Mouse (Mus musculus) mouse embryonic stem cell (cell line): ENCODE data around the gene Sgsh.
"Not testable (repeated sequence)": the region's sequence is repeated elsewhere in the genome, so short reads cannot be mapped to it uniquely, and the experiment has no call there.

Source experiments
- in situ Hi-C, 2 experiments: fragments of 300-500 bp; cut with MboI; formaldehyde crosslinking; loops; 1 replicate in 1 of 2; 3 replicates in 1 of 2; pipeline ENCODE4 v1.14.3; 2019 to 2020; ENCODE audit warnings: low sequenced_read_pairs in 2 of 2, low pct_unique_long_range_greater_than_20kb in 1 of 2, mixed read lengths in 1 of 2; ENCODE audit not compliant: unreplicated experiment in 1 of 2

Sgsh gene

GRCm38 (mm10) chr11:119355443-119356385 is at the start of gene Sgsh, which contains the start of gene Slc26a11:
Sgsh (minus strand) TSS chr11:119355536.
Slc26a11 (plus strand) TSS chr11:119355557.
- in situ Hi-C loops: no loop called here

DNA sequence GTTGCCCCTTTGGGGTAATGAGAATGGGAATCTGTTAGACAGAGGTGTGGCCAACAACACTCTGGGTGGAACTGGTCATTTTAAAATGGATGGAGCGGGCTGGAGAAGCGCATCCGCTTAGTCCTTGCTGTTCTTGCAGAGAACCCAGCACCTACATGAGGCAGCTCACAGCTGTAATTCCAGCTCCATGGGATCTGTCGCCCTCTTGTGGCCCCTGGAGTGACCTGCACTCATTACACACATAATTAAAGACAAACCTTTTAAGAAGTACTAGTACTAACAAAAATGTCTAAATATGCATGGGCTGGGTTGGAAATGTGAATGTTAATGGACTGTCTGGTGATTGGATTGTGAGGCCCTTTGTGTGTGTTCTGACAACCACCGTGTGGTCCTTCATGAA is 49.3 kb upstream of the Sgsh start:
- in situ Hi-C loops: loop anchor here (10.0 kb wide), 2 partner anchors 60 to 70 kb away; no protein-coding TSS in a partner anchor

DNA sequence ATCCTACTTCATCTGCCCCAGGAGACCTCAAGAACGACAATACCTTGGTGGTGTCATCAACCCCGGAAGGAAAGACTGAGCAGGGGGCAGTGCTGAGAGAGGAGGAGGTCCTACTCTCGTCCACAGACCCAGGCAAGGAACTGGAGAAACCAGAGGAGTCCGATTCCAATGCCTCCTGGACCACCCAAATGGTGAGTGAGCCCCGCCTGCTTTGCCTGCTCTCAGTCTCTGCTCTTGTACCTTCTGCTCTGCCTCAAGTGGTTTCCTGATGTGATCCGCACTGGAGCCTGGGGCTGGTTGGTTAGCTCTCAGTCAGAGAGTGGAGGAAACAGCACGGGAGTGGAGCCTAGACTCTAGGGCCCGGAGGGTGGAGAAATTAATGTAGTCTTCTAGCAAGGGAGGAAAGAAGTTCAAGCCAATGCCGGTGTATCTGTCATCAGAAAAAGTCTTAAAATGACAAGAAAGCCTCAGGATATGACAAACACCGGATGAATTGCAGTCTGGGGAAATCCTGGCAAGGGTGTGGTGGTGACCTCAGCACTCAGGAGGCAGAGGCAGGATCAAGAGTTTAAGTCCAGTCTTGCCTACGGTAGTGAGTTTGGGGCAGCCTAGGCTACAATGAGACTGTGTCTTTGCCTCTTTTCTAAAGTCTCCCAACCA is 47.3 kb upstream of the Sgsh start:
- in situ Hi-C loops: loop anchor here (10.0 kb wide), 2 partner anchors 58 to 68 kb away; no protein-coding TSS in a partner anchor

DNA sequence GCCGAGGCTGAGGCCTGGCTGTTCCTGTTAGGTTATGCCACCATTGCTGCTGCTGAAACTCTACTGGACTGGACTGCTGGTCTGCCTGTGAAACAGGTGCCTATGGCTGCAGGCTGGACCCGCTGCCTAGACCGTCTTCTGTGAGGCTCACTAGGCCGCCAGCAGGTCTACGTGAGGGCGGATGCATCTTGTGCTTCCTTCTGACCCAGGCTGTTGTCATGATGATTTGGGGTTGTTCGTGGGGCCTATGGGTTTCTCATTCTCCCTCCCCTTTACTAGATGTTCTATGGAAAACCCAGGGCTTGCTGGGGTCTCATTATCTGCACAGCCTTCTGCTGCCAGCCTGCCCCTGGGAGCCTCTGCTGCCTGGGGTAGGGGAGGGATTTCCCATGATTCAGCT is 41.1 kb upstream of the Sgsh start:
- in situ Hi-C loops: no loop called here

- in situ Hi-C loops: no loop called here
Observed at GRCm38 (mm10) chr11:119395931-119396330, 40.6 kb upstream of the Sgsh start.

- in situ Hi-C loops: no loop called here
Observed at GRCm38 (mm10) chr11:119395394-119395793, 40.1 kb upstream of the Sgsh start.

- in situ Hi-C loops: no loop called here
Observed at GRCm38 (mm10) chr11:119394210-119394609, 38.9 kb upstream of the Sgsh start.

DNA sequence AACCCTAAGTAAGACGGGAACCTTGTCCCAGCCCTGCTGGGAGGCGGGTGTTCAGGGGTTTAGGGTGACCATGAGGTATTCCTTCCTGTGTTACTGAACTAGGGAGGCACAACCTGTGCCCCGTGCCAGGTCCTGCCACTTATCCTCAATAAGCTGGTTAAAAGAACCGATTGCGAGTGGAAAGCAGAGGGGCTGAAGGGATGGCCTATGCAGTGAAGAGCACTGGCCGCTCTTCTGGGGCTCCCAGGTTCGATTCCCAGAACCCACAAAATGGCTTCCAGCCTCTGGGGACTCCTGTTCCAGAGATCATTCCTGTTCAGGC is 38.1 kb upstream of the Sgsh start:
- in situ Hi-C loops: no loop called here

DNA sequence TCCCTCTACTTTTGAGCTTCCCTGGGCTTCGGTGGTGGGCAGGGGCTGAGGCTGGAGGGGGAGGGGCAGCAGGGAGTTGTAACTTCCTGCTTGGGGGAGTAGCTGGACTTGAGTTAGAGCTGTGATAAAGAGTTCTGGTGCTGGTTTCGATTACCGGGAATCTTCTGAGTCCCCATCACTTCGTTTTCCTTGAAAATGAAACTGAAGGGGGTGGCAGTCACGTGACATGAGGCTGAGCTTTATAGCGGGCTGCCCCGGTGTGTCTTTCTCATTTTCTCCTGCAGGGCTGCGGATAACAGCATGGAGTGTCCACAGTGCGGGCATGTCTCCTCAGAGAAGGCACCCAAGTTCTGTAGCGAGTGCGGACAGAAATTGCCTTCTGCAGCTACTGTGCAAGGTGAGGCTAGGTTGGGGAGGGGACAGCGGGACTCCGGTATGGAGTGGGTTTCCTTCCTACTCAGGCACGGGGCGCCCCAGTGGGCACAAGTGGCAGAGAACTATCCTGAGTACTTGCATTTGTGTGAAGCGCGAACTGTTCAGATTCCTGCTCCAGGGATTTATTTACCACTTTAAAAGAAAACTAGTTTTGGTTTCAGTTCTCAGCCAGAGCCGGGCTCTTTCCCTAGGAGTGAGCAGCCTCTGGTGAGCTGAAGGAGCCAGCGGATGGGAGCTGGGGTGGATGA is 37.6 kb upstream of the Sgsh start, which contains the start of gene Rnf213:
Gene Rnf213 (plus strand): TSS at position 301 of the 683 bp plus-strand sequence.
- in situ Hi-C loops: no loop called here

DNA sequence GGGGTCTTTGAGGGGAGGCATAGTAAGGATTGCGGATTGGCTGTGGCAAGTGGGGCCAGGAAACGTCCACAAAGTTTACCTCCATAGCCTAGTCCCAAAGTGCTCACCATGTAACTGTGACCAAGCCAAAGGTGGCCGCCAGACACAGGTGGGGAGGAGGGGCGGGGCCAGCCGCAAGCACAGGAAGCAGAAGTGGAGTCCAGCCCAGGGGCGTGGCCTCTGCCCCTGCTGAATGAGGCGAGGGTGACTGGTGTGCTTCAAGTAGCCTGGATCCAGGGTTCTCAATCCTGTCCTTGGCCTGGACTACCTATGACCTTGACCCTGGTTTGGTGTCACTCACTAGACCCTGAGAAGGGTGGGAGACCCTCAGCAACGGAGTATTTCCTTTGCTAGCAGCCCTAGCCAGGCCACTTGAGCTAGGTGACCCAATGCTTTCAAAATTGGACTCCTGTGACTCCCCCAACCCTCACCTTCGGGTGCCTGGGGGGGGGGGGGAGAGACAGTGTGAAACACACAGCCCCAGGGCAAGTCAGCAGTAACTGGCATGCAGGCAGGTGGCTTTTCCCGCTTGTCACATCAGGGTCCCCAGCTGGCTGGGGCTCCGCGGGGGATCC is 36.8 kb upstream of the Sgsh start:
- in situ Hi-C loops: no loop called here

- in situ Hi-C loops: no loop called here
Observed at GRCm38 (mm10) chr11:119391386-119392000, 36.2 kb upstream of the Sgsh start.

DNA sequence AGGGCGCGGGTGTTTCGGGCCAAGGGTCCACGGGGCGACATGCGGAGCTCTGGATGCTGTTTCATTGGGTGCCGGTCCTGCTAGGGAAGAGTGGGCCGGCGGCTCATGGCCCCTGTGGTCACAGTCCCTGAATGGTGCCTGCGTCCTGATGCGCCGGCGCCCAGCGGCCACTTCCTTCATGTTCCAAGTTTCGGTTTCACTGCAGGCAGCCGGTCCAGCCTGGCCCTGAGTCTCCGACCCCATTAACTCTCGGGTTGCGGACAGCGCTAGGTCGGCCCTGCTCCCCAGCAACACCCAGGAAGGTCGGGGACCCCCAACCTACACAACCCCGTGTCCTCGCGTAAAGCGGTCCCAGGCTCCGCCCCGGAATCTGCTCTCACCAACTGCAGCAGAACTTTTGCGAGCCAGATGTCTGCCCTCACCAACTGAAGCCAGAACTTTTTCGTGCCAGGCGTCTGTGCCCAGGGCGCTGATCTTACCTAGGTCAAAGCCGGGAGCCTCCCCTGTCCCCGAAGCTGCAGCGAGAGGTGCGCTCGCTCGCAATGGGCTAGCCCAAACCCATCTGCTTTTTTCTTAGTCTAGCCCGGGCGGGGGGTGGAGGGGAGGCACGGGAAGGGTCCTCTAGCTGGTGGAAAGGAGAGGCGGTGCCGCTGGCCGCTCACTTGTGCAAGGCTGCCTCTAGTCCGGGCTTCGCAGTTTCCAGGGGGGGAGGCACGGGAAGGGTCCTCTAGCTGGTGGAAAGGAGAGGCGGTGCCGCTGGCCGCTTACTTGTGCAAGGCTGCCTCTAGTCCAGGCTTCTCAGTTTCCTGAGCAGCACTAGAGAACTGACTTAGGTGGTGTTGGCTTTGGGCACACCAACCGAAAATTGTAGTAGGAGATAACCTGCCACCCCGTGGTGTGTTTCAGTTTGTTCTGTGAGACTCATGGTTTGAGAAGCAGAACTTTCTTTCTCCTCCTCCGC is 35.2 kb upstream of the Sgsh start:
- in situ Hi-C loops: no loop called here

GRCm38 (mm10) chr11:119389851-119390270 is 34.5 kb upstream of the Sgsh start:
- in situ Hi-C loops: no loop called here

GRCm38 (mm10) chr11:119387273-119387672 is 31.9 kb upstream of the Sgsh start:
- in situ Hi-C loops: not testable (repeated sequence)

DNA sequence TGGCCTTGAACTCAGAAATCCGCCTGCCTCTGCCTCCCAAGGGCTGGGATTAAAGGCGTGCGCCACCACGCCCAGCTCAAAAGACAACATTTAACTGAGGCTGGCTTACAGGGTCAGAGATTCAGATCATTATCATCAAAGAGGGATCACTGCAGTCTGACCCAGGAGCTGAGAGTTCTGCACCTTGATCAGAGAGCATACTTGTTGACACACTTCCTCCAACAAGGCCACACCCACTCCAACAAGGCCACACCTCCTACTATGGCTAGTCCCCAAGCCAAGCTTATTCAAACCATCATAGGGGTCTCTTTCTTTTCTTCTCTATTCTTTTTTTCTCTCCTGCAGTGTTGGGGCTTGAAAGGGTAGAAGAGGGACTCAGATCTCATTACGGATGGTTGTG is 31.0 kb upstream of the Sgsh start:
- in situ Hi-C loops: no loop called here

DNA sequence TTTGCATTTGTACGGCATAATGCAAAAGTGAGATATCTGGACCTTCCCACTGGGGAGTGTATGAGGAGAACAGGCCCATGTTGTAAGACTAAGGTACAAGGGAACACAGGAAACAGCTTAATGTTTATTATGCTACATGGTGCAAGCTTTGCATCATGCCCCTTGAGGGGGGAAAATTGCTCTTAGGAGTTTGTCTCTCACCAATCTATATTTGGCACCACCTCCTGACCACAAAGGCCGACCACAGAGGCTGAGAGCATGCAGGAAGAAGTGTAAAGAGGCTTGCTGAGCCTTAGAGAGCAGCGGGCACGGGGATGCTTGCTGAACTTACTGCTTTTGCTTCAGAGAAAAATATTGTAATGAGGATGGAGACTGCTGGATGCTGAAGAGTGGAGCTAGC is 29.6 kb upstream of the Sgsh start:
- in situ Hi-C loops: no loop called here

DNA sequence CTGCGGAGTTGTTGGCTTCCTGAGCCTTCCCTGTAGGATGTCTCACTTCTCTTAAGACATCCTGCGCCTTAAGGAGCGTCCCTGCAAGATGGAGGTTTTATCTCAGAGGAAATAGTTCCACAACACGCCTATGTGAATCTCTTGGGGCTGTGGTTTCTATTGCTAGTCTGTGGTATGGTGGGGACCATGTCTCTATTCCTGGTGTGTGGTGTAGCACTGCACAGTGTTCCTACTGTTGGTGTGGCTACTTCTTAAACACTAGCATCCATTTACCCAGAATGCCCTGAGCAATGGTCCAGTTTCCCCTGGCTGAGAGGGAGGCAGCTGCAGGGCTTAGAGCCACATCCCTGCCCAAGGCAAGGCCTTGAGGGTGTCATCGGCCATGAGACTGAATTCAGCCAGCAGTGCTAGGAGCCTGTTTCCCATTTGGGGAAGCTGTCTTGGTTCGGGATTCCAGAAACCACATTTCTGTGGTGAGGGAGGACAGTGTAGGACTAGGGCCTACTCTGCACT is 27.1 kb upstream of the Sgsh start:
- in situ Hi-C loops: no loop called here
